Mouse (Mus musculus): ENCODE measurements around the gene Lcn12. TPM values are rescaled to one million over a fixed set of nuclear protein-coding genes. Genes with fewer than 3 reads are reported as not detected.

Gene Lcn12
- polyA plus RNA-seq, 1 experiment from 2014 or later: not detected

DNA sequence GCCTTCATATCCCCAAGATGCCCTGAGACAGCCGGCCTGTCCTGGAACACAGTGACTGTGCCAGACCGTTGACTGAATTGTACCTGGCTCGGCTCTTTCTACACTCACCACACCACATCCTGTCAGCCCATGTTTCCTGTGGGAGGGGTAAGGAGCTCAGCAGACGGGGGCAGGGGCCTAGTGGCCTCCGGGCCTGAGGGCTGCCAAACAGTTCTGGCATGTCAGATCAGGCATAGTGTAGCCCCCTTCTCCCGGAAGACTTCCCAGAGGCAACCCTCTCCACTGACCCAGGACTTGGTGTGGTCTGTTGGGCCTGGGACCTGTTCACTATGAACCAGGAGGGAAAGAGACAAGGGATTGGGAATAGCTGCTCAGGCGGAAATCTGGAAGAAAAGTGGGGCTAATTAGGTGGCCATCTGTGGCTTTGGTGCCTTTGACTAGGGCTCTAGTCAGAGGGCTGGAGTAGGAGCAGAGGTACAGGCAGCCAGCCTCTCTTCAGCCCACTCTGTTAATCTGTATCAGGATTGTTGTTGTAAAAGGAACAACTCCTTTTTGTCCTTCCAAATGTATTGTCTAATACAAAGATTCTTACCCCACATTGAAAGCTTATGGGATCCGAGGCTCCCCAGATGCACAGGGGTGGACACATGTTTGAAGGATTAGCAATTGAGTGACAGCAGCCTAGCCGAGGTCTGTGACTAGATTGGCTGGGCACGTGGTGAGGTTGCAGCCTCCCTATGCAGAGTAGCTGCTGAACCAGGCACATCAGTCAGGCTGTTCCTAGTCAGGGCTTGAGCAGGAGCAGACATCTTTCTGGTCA, 27.7 kb downstream of the Lcn12 start:
- H3K27ac ChIP-seq (replicated peaks in 1 of 2; ENCODE audit: control insufficient read depth in 1 of 2, insufficient read depth in 1 of 2, low read depth in 2 of 2, low read length in 2 of 2): 0 out of 4 replicates have a peak overlapping the region, but pooled peaks of 1 of the 2 experiments have one; percentile 9
- no peak for ATAC-seq (ENCODE audit: insufficient number of reproducible peaks, insufficient read depth, low FRiP score, low read depth)
- H3K4me1 ChIP-seq (ENCODE audit: control insufficient read depth in 2 of 2, insufficient read depth in 2 of 2, low read length in 2 of 2): peaks cover 37 to 47% of the 10 kb centered on the region in 2 experiments
- H3K36me3 ChIP-seq (ENCODE audit: control insufficient read depth, insufficient read depth, low read length): no peaks in the 10 kb centered on the region
- no peaks in the 10 kb centered on the region for H3K27me3 ChIP-seq (ENCODE audit: control insufficient read depth, insufficient read depth, low read length)
- WGBS: 40% methylated on average over 10 of the region's 10 CpGs
- no peak overlapping the region for H3K4me3 ChIP-seq (ENCODE audit: control insufficient read depth in 1 of 2, insufficient read depth in 1 of 2, low read depth in 1 of 2, low read length in 2 of 2)
- H3K9me3 ChIP-seq (ENCODE audit: control insufficient read depth, low read length): no peaks in the 10 kb centered on the region
- H3K9ac ChIP-seq (ENCODE audit: low read length): 0 out of 2 replicates have a peak overlapping the region, but pooled peaks have one; percentile 3
- H3K4me2 ChIP-seq (ENCODE audit: low read length): no peak overlapping the region

GRCm38 (mm10) chr2:25465256-25465655, 28.5 kb downstream of the Lcn12 start:
- Histone ChIP-seq H3K4me1 (ENCODE audit: control insufficient read depth in 2 of 2, insufficient read depth in 2 of 2, low read length in 2 of 2) (peaks cover 37 to 46% of the 10 kb centered on the region in 2 experiments), H3K4me3 (ENCODE audit: control insufficient read depth in 1 of 2, insufficient read depth in 1 of 2, low read depth in 1 of 2, low read length in 2 of 2) (no peak overlapping the region), H3K36me3 (ENCODE audit: control insufficient read depth, insufficient read depth, low read length) (no peaks in the 10 kb centered on the region), H3K9me3 (ENCODE audit: control insufficient read depth, low read length) (no peaks in the 10 kb centered on the region), H3K4me2 (ENCODE audit: low read length) (no peak overlapping the region), H3K9ac (ENCODE audit: low read length) (0 out of 2 replicates have a peak overlapping the region, but pooled peaks have one; percentile 3), H3K27me3 (ENCODE audit: control insufficient read depth, insufficient read depth, low read length) (no peaks in the 10 kb centered on the region), H3K27ac (replicated peaks in 1 of 2; ENCODE audit: control insufficient read depth in 1 of 2, insufficient read depth in 1 of 2, low read depth in 2 of 2, low read length in 2 of 2) (no peak overlapping the region)
- no peak for ATAC-seq (ENCODE audit: insufficient number of reproducible peaks, insufficient read depth, low FRiP score, low read depth)
- 89% methylated on average over 2 of the region's 2 CpGs for WGBS

GRCm38 (mm10) chr2:25463630-25464029, 30.1 kb downstream of the Lcn12 start:
- WGBS: 91% methylated on average over 3 of the region's 3 CpGs
- Histone ChIP-seq H3K27me3 (ENCODE audit: control insufficient read depth, insufficient read depth, low read length) (no peaks in the 10 kb centered on the region), H3K4me2 (ENCODE audit: low read length) (no peak overlapping the region), H3K9ac (ENCODE audit: low read length) (no peak overlapping the region), H3K27ac (replicated peaks in 1 of 2; ENCODE audit: control insufficient read depth in 1 of 2, insufficient read depth in 1 of 2, low read depth in 2 of 2, low read length in 2 of 2) (no peak overlapping the region), H3K9me3 (ENCODE audit: control insufficient read depth, low read length) (no peaks in the 10 kb centered on the region), H3K4me1 (ENCODE audit: control insufficient read depth in 2 of 2, insufficient read depth in 2 of 2, low read length in 2 of 2) (peaks cover 29 to 45% of the 10 kb centered on the region in 2 experiments), H3K4me3 (ENCODE audit: control insufficient read depth in 1 of 2, insufficient read depth in 1 of 2, low read depth in 1 of 2, low read length in 2 of 2) (no peak overlapping the region), H3K36me3 (ENCODE audit: control insufficient read depth, insufficient read depth, low read length) (peaks cover 8% of the 10 kb centered on the region)
- no peak for ATAC-seq (ENCODE audit: insufficient number of reproducible peaks, insufficient read depth, low FRiP score, low read depth)

DNA sequence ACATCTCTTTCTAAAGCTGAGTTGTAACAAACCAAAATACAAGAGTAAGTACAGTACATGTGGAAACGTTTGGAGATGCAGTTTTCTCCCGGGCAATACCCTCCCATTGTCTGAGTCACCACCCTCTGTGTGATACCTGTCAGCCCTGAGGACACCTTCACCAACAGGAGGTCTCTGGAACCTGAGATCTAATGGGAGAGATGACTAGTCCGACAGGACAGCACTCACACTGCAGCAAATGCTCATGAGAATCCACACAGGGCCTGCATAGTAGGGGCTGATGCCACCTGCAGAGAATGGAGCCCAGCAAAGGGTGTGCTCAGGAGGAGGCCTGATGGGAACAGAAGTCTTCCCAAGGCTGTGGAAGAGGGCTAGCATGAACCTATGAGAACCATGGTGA, 32.3 kb downstream of the Lcn12 start:
- H3K4me3 ChIP-seq (ENCODE audit: control insufficient read depth in 1 of 2, insufficient read depth in 1 of 2, low read depth in 1 of 2, low read length in 2 of 2): peak overlapping the region; percentile 79 to 82
- H3K9ac ChIP-seq (ENCODE audit: low read length): peak overlapping the region; percentile 72
- no peaks in the 10 kb centered on the region for H3K27me3 ChIP-seq (ENCODE audit: control insufficient read depth, insufficient read depth, low read length)
- H3K27ac ChIP-seq (replicated peaks in 1 of 2; ENCODE audit: control insufficient read depth in 1 of 2, insufficient read depth in 1 of 2, low read depth in 2 of 2, low read length in 2 of 2): peak overlapping the region; percentile 83 to 94
- H3K4me1 ChIP-seq (ENCODE audit: control insufficient read depth in 2 of 2, insufficient read depth in 2 of 2, low read length in 2 of 2): peaks cover 20 to 33% of the 10 kb centered on the region in 2 experiments
- WGBS: 18% methylated on average over 3 of the region's 3 CpGs
- ATAC-seq (ENCODE audit: insufficient number of reproducible peaks, insufficient read depth, low FRiP score, low read depth): no peak
- no peaks in the 10 kb centered on the region for H3K9me3 ChIP-seq (ENCODE audit: control insufficient read depth, low read length)
- peak overlapping the region; percentile 91 for H3K4me2 ChIP-seq (ENCODE audit: low read length)
- H3K36me3 ChIP-seq (ENCODE audit: control insufficient read depth, insufficient read depth, low read length): peaks cover 21% of the 10 kb centered on the region

DNA sequence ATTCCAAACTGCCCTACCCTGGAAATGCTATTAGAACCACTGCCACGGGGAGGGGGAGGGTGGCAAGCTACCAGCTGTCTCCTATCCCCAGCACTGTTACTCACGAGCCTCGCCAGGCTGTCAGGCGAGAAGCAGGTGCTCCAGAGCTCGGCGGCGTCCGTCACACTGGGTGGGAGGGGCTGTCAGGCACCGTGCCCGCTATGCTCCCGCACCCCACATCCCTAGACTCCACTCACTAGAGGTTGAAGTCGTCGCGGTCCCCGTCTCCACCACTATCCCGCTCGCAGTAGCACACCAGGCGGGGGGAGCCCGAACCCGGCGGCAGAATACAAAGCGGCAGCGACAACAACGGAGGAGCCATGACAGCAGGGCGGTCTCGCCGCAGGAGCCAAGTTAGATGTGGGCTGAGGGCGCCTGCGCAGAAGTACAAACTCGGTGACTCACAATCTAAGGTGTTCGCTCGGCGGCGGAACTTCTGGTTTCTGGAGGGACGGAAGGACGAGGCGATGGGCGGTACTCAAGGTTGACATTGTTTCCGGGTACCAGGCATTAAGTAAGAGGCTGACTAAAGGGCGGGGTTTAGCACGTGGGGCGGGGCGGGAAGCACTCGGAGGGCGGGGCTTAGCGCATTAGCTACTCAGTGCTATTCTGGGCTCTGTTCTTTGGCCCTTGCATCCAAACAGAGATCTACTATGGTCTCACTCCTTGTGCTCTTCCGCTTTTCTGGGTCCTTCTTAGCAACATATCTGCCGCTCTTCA, 33.0 kb downstream of the Lcn12 start, which contains the start of gene Paxx:
Gene Paxx, minus strand, starts transcription at position 544 of the 759 bp plus-strand sequence.
- Histone ChIP-seq H3K36me3 (ENCODE audit: control insufficient read depth, insufficient read depth, low read length) (peaks cover 21% of the 10 kb centered on the region), H3K4me3 (ENCODE audit: control insufficient read depth in 1 of 2, insufficient read depth in 1 of 2, low read depth in 1 of 2, low read length in 2 of 2) (peak within 1 kb of the TSS; percentile 79 to 82), H3K9me3 (ENCODE audit: control insufficient read depth, low read length) (no peaks in the 10 kb centered on the region), H3K27me3 (ENCODE audit: control insufficient read depth, insufficient read depth, low read length) (no peaks in the 10 kb centered on the region), H3K9ac (ENCODE audit: low read length) (peak within 1 kb of the TSS; percentile 87), H3K4me1 (ENCODE audit: control insufficient read depth in 2 of 2, insufficient read depth in 2 of 2, low read length in 2 of 2) (peaks cover 17 to 35% of the 10 kb centered on the region in 2 experiments), H3K4me2 (ENCODE audit: low read length) (peak within 1 kb of the TSS; percentile 91), H3K27ac (replicated peaks in 1 of 2; ENCODE audit: control insufficient read depth in 1 of 2, insufficient read depth in 1 of 2, low read depth in 2 of 2, low read length in 2 of 2) (peak within 1 kb of the TSS; percentile 89 to 94)
- peak; percentile 92 for ATAC-seq (ENCODE audit: insufficient number of reproducible peaks, insufficient read depth, low FRiP score, low read depth)
- under 1% methylated on average over 47 of the region's 48 CpGs for WGBS

DNA sequence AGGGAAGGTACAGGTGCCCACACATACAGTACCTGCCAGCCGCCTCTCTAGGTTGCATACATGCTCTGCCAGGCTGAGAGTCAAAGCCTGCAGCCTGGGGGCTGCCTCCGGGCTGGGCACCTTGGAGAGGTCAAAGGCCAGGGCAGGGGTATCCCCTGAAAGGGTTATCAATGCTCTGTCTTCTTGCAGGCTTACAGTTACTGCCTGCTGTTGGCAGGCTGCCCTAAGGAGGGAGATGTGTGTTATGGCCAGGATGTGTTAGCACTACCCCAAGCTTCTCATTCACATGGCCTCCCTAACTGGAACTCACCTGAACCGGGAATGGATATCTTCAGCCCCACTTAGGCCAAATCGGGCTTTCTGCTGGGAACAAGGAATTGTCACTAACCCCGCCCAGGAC, 33.6 kb downstream of the Lcn12 start:
- Histone ChIP-seq H3K27me3 (ENCODE audit: control insufficient read depth, insufficient read depth, low read length) (no peaks in the 10 kb centered on the region), H3K4me2 (ENCODE audit: low read length) (peak overlapping the region; percentile 91), H3K27ac (replicated peaks in 1 of 2; ENCODE audit: control insufficient read depth in 1 of 2, insufficient read depth in 1 of 2, low read depth in 2 of 2, low read length in 2 of 2) (peak overlapping the region; percentile 89 to 94), H3K4me3 (ENCODE audit: control insufficient read depth in 1 of 2, insufficient read depth in 1 of 2, low read depth in 1 of 2, low read length in 2 of 2) (peak overlapping the region; percentile 79 to 82), H3K9ac (ENCODE audit: low read length) (peak overlapping the region; percentile 87), H3K9me3 (ENCODE audit: control insufficient read depth, low read length) (no peaks in the 10 kb centered on the region), H3K36me3 (ENCODE audit: control insufficient read depth, insufficient read depth, low read length) (peaks cover 21% of the 10 kb centered on the region), H3K4me1 (ENCODE audit: control insufficient read depth in 2 of 2, insufficient read depth in 2 of 2, low read length in 2 of 2) (peaks cover 14 to 31% of the 10 kb centered on the region in 2 experiments)
- 30% methylated on average over 5 of the region's 5 CpGs for WGBS
- no peak for ATAC-seq (ENCODE audit: insufficient number of reproducible peaks, insufficient read depth, low FRiP score, low read depth)

DNA sequence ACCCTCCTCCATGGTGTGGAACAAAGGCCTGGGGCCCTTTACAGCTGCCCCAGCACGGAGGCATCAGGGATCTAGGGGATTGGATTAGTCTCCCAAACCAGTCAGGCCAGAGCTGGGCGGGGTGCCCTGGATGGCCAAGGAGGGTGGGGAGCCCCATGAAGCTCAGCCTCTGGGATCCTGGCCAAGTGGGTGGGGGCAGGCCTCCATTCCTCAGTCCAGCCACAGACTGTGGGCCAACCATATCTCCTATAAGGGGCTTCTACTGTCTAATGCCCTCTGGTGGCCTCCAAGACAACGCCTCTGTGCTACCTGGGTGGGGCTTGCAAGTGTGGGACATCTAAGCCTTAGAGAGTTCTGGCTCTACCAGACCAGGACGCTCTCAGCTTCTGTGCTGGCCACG, 34.8 kb downstream of the Lcn12 start:
- Histone ChIP-seq H3K4me1 (ENCODE audit: control insufficient read depth in 2 of 2, insufficient read depth in 2 of 2, low read length in 2 of 2) (peaks cover 14 to 31% of the 10 kb centered on the region in 2 experiments), H3K27me3 (ENCODE audit: control insufficient read depth, insufficient read depth, low read length) (no peaks in the 10 kb centered on the region), H3K4me2 (ENCODE audit: low read length) (no peak overlapping the region), H3K27ac (replicated peaks in 1 of 2; ENCODE audit: control insufficient read depth in 1 of 2, insufficient read depth in 1 of 2, low read depth in 2 of 2, low read length in 2 of 2) (no peak overlapping the region), H3K4me3 (ENCODE audit: control insufficient read depth in 1 of 2, insufficient read depth in 1 of 2, low read depth in 1 of 2, low read length in 2 of 2) (no peak overlapping the region), H3K36me3 (ENCODE audit: control insufficient read depth, insufficient read depth, low read length) (peaks cover 21% of the 10 kb centered on the region), H3K9ac (ENCODE audit: low read length) (no peak overlapping the region; the same call in 1 of the 2 replicates), H3K9me3 (ENCODE audit: control insufficient read depth, low read length) (no peaks in the 10 kb centered on the region)
- no peak for ATAC-seq (ENCODE audit: insufficient number of reproducible peaks, insufficient read depth, low FRiP score, low read depth)
- 77% methylated on average over 5 of the region's 5 CpGs for WGBS

Measured in heart, embryonic 14.5 days (tissue).